Mouse (Mus musculus): ENCODE measurements around the gene Flvcr1.

DNA sequence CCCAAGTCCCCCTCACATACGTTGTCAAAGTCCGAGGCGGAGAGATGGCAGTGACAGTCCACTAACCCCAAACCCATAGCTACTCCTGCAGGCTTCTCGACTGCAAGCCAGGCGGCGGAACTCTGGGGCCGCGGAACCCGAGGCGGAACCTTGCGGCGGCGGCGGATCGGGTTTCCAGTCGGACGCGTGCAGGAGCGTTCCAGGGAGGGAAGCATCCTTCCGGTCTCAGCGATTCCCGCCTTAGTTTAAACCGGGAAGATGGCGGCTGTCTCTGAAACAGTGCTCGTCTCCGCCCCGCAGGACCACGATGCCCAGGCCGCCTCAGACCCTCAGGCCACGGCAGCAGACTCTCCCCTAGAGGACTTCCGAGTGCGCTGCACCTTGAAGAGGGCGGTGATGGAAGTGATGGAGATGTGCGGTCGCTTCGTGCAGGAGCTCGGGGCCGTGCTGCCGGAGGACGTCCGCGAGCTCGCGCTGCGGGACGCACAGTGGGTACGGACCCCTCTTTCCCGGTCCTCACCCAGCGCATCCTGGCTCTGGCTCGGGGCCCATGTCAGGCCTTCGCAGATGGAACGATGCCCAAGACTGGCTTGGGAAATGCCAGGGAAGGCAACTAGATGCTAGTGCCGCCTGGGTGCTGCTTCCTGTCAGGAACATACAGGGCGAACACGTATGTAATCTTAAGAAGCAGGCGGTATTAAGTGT lies 37.0 kb upstream of the Flvcr1 start, which contains the start of the genes Tatdn3 and Nsl1:
- no peak for TF ChIP-seq GATA1 (IDR thresholded peaks at IDR 0.05; ENCODE audit: borderline replicate concordance, low read length)
- TF ChIP-seq FLI1 (IDR thresholded peaks at IDR 0.05; ENCODE audit: low read length), result peak; percentile 96; the same call in 1 of the 2 replicates
